Mouse (Mus musculus): Measurements from ENCODE around the gene Gm10964.
A peak's percentile ranks its signal among the peaks of the same experiment; 100 is the strongest.

Gene Gm10964

DNA sequence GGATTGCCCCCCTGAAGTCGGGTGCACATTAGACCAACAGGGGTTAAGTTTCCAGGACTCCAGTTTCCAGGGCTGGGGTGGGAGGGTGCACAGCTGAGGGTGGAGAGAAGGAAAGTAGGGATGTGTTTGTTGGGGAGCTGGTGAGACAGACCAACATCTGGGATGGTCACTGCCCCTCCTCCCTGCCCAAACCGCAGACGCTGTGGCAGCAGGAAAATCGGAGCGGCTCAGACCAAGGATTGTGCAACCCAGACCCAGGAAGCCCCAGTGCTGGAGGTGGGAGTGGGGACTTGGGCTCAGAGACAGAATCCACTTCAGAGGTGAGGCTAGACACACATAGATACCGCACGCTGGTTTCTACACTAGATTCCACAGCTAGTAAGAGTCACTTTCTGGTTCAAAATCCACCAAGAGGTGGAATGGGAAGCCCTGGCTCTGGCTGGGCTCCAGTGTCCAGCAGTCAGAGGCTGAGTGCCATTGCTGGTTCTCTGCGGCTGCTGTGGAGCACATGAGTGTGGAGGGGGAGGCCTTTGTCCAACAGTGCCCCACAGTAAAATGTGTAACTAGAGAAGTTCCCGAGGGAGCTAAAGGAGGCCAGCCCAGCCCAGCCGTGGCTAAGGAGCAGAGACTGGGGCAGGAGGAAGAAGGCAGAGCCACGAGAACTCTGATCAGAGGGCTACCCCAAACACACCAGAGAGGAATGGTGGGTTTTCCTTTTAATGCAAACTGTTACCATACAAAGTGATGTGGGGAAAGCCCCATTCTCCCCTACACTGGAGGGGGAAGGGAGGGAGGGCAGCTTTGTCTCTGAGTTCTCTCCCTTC is 4.3 kb upstream of the Gm10964 start:
- DNase-seq (ENCODE audit: low read depth in 1 of 2, low spot score in 2 of 2): no peak

DNA sequence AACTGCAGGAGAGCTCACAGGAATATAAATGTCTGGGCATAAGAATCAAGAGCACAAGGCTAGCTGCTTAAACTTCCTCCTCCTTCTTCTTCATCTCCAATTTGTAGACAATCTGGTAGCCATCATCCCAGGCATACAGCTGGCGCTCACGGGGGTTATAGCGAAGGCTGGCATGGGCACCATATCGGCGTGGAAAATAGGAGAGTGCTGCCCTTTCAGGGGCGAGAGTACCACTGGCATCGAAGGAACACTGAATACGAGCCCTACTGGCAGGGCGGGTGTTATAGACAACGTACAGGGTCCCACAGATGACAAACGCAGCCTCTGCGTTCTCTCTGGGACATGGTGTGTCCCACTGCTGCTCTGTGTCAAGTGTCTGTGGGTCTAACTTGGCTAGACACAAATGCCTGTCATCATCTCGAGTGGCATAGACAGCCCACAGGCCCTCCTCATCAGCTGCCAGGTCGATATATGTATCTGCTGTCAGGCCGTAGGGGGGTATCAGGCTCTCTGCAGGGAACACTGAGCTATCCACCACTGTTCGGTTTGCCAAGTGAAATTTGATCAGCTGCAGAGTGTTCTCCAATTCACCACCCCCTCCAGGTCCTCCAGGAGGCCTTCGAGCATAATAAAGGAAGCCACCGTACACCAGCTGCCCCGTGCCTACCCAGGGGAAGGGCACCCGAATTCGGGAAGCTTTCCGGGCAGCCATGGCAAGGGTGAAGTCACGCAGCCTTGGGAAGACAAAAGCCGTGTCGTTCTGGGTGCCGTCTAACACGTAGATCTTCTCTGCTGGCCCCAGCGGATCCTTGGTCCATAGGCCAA is 3.2 kb upstream of the Gm10964 start:
- DNase-seq (ENCODE audit: low read depth in 1 of 2, low spot score in 2 of 2): no peak

DNA sequence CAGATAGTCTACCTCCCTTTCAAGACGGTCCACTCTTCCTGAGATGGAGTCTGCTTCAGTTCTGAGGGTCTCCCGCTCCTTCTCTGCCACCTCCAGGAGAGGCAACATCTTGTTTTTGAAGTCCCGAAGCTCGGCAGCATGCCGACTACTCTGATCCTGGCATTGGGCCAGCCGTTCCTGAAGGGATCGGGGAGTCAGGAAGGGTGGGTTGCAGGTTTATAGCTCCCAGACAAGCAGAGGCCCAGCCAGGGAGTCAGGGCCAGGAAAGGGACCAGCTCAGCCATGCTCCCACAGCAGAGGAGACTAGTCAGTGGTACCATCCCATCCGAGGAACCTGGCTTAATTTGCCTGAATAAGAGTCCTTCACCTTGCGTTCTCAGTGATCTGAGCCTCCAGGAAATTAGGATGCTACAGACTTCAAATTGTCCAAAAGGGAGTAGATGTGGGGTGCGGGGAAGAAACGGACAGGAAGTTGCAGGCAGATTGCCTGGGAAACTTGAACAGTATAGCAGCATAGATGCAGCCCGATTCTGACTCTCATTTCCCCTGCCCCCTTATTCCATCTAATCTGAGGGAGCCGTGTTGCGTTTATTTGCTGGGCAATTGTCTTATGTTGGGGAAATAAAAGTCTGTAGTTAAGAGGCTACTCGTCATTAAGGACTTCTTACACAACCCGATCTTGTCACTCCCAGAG is 2.0 kb upstream of the Gm10964 start:
- DNase-seq (ENCODE audit: low read depth in 1 of 2, low spot score in 2 of 2): no peak

DNA sequence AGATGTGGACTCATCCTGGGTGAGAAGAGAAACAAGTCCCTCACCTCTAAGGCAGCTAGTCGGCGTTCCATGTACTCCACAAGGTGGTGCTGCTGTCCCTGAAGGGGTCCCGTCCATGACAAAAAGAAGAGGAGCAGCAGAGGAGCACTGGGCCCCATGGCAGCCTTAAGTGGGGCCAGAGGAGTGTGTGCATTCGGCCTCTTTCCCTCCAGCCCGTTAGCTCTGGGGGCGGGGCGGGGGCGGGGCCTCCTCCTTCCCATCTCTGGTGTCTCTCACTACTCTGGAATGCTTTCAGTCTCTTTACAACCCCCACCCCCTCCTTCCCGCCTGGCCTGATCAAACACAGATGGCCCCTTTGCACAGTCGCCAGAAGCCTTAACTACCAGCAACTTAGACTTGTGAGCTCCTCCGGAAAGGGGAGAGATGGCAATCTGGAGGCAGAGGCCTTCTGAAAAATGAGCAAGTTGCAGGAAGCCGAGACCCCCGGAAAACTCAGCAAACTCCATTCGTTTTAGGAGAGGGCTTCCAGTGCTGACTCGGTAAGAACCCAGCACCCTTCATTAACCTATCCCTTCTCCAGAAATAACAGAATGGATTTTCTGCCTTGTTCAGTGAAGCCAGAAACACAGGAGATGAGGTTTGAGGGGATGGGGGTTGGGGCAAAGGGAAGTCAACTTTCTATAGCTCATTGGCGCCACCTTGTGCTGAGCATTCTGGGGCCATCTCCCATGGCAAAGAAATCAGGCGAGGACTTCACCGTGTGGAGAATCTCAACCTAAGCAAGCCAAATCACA is 1.2 kb upstream of the Gm10964 start, which contains the start of gene Olfml3:
Gene Olfml3, minus strand, starts transcription at position 224 of the 794 bp plus-strand sequence.
- DNase-seq (ENCODE audit: low read depth in 1 of 2, low spot score in 2 of 2): peak; percentile 35 to 60

DNA sequence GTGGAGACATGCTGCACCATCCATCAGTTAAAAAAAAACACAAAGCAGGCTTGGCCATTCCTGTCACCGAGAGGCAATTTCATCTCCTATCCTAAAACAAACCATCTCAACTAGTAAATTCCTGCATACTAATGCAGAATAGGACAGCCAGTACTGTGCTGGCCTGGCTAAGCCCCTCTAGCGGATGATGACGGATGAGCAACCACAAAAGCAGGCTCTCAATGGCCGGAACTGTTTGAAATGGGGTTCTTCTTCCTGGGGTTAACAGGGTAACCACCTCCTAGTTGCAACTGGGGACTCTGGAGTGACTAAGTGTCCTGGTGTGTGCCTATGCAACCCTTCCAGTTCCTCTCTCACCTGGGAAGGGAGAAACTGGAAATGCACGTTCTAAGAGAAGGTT is 1.2 kb downstream of the Gm10964 start:
- no peak for DNase-seq (ENCODE audit: low read depth in 1 of 2, low spot score in 2 of 2)

DNA sequence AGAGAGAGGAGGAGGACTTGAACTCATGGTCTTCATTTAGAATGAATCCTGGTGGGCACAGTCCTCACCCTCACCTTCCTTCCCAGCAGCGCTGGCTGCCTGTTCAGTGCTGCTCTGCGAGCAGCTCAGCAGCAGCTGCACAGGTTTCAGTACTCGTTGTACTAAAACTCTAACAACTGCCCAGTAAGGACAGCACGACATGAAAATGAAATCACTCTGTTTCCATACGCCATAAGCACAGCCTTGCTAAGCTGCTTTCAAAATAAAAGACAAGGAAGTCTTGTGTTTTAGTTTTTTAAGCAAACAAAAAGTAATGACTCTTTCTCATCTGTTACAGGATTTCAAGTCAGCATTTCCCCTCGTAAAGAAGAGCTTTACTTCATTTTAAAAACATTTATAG is 4.0 kb downstream of the Gm10964 start:
- no peak for DNase-seq (ENCODE audit: low read depth in 1 of 2, low spot score in 2 of 2)

DNA sequence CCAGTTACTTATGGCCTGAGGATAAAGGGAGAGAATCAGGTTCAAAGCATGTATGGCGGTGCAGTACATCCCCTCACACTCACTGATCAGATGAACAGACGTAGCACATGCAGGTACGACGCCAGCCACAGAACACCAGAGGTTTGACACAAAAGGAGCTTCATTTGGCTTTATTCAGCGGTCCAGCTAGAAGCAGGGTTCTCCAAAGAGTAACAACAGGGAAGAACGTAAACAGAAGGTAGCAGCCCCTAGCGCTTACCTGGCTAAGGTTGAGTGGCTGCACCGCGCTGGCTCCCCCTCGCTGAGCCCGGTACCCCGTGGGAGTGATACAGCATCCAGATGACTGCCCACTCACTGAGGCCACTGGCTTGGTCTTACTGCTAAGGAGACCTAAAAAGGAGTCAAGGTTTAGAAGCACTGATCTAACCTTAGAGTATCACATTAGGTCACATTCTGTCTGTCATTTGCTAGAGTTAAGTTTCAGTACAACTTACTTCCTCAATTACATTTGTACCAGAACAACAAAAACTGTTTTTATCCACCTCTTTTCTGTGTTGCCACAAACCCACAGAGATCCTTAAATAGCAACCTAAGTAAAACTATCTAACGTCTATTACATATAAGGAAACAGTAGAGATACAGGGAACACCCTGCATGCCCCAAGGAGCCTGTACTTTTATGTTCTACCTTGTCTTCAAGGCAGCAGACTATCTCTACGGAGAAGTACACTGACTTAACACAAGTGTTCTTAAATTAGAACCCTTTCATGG is 6.0 kb downstream of the Gm10964 start:
- DNase-seq (ENCODE audit: low read depth in 1 of 2, low spot score in 2 of 2): no peak

DNA sequence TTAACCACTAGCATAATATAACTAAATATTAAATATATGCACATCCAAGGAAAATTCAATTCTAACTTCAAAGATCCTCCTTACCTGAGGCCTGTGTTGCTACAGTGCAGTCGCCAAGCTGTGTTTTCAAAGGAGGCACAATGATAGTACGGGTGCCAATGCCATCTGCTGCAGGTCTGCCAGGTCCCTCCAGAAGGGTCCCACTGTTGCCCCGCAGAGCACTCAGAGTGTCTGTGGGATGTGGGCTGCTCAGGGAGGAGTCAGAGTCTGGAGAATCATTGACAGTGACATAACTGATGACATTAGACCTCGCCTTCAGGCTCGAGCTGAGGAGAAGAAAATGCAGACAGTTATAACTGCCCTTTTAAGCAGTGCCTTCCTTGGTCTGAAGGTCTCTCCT is 7.5 kb downstream of the Gm10964 start:
- DNase-seq (ENCODE audit: low read depth in 1 of 2, low spot score in 2 of 2): no peak

DNA sequence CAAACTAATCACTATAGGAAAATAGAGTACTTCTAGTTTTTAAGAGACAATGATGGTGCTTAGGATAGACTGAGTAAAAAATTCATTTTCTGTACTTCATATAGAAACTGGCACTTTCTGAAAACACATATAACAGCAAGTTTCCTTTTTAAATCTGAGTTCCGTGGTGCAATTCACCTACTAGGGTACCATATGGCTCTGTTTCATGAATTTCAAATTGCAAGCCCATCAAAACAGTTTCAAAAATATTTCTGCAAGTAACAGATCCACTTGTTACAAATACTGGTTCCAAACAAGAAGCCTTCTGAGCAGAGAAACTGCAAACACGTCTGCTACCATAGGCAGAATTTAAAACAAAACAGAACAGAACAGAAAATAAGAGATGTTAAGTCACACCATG is 12.4 kb downstream of the Gm10964 start:
- DNase-seq (ENCODE audit: low read depth in 1 of 2, low spot score in 2 of 2): no peak

DNA sequence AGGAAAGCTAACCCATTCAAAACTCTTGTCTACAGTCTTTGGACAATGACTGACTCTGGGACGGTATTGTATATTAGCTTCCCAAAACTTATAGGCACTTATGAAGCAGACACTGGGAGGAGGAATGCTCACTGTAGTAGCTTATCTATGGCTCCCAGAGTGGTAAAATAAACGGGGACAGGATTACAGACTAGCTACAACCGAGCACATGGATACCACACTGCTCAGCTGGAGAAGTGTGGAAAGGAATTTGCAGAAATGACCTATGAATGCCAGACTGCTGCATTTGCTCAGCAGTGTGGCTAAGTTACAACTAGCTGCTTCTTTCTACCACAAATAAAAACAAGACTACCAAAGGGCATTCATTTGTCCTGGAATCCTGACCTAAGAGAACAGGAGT is 16.2 kb downstream of the Gm10964 start:
- no peak for DNase-seq (ENCODE audit: low read depth in 1 of 2, low spot score in 2 of 2)

DNA sequence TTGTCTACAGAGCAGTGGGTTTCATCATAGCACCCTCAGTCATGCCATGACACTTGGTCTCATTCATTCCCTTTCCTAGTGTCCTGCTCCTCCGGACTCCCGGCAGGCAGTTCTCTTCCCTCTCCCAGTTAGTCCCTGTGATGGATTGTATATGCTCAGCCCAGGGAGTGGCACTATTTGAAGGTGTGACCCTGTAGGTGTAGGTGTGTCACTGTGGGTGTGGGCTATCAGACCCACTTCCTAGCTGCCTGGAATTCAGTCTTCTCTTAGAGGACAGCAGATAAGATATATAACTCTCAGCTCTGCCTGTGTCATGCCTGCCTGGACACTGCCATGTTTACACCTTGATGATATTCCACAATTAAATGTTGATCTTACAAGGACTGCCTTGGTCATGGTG is 17.8 kb downstream of the Gm10964 start:
- DNase-seq (ENCODE audit: low read depth in 1 of 2, low spot score in 2 of 2): no peak

DNA sequence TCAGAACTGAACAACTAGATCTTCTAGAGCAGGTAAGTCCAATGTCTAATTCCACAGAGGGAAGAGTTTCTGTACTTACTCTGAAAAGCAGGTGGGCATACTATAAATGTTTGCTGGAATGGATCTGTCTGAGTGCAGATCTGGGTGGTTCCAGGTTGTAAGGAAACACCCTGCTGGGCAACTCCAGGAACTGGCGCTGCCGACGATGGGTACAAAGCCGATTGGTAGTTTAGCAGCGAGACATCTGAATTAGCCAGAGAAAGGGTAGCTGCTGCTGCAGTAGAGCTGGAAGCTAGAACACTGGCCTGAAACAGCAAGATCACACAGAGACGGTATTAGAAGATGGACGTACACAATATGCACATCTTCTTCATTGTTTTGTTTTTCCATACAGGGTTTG is 19.3 kb downstream of the Gm10964 start:
- DNase-seq (ENCODE audit: low read depth in 1 of 2, low spot score in 2 of 2): no peak

DNA sequence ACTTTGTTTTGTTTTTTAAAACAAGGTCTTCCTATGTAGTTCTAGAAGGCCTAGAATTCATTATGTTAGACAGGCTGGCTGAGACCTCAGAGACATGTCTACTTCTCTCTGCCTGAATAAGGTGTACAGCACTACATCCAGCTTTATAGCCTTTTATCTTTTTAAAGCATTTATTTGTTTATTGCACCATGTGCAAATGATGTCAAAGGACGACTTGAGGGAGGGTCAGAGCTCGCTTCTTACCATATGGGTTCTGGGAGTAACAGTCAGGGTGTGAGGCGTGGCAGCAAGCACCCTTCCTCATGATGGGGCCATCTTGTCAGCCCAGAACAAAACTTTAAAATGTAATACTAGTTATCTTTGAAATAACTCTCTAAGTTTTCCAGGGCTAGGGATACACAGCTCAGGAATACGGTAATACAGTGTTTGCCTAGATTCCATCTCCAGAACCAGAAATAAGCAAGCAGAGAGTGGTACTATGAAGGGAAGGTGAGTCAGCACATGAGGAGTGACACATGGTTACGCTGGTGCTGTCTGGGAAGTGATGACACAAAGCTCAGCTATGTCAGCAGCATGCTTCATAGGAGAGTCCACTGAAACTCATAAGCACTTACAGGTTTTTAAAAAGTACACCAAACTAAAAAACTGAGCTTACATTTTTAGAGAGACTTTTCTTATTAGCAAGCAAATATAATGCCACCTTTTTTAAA is 20.2 kb downstream of the Gm10964 start:
- no peak for DNase-seq (ENCODE audit: low read depth in 1 of 2, low spot score in 2 of 2)

DNA sequence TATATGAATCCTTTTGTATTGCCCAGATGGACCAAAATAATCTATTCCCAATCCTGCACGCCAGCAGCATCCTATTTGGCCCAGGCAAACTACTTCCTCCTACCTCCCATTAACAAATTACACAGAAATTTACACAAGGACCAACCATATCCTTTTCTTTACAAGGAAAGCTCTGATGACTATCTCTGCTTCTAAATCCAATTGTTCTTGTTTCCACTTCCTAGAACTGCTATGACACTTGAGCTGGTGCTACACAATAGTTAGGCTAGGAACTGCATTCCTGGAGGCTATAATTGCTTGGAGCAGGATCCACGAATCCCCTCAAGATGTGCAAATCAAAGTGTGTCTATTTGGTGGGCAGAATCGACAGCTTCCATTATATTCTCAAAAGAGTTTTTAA is 27.6 kb downstream of the Gm10964 start:
- DNase-seq (ENCODE audit: low read depth in 1 of 2, low spot score in 2 of 2): no peak

DNA sequence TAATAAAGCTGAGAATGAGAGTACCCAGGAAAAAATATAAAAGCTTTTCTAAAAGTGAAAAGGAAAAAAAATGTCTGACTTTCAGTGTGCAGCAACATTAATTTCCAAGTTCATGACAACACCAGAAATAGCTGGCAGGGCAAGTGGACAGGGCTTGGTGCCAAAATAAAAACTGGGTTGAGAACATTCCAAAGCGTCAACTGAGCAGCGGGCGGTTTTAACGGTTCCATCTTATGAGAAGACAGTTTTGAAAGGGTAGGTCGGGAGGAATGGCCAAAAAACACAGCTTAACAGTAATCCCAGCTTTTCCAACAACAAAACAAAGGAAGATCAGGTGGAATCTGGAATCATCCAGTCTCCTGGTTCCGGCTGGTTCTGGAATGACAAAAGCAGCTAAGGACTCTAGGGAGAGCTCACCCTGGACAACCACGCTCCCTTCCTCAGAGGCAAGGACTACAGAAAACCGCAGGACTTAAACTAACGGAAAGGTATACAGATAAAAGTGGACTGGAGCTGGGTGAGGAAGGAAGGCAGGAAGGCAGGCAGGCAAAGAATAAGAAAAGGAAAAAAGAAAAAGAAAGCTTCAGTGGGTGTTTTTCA is 32.5 kb downstream of the Gm10964 start:
- no peak for DNase-seq (ENCODE audit: low read depth in 1 of 2, low spot score in 2 of 2)

DNA sequence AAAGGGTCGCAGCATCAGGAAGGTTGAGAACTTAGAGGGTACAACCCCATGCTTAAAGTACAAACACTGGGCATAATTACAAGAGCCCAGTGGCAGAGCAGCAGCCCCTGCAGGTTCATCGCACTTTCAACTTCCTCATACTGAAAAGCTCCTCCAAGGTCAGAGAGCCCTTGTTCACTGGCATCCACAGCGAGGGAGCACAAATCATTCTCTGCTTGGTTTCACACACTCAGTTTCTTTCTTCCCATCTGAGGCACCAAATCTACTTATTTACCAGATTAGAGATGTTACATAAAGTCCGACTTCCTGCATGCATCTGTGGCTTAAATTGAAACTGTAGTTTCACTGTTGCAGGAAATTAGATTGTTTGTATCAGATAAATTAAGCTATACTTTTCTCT is 33.7 kb downstream of the Gm10964 start:
- DNase-seq (ENCODE audit: low read depth in 1 of 2, low spot score in 2 of 2): no peak

DNA sequence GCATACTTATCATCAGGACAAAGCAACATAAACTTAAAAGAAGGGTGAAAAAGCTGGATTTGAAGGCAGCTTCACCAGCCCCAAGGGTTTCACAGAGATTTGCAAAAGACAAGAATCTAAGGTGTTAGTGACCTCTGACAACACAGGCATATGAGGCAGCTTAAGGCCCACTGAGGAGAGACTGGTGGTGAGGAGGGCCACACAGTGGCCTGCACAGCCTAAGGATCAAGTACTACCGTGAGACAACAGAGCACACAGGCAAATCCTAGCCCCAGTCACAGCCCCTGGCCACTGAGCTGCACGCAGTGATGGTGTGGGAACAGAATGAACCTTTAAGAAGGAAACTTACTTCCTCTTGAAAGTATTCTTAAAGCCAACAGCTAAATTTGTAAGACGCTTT is 34.3 kb downstream of the Gm10964 start:
- no peak for DNase-seq (ENCODE audit: low read depth in 1 of 2, low spot score in 2 of 2)

DNA sequence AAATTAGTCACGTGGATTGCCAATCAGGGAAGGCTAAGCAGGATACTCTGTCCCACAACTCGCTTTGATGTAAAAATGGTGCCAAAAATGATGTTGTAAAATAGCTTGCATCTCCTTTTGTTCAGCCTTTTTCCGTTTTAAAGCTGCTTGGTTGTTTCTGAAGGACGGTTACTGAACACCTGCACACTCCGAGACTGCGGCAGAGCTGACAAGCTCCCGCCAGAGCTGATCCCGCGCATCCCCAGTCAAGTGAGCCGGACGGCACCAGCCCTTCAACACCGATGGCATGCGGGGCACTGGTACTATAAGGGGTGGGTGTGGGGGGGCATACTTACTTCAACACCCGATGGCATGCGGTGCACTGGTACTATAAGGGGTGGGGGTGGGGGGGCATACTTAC is 34.8 kb downstream of the Gm10964 start:
- no peak for DNase-seq (ENCODE audit: low read depth in 1 of 2, low spot score in 2 of 2)

DNA sequence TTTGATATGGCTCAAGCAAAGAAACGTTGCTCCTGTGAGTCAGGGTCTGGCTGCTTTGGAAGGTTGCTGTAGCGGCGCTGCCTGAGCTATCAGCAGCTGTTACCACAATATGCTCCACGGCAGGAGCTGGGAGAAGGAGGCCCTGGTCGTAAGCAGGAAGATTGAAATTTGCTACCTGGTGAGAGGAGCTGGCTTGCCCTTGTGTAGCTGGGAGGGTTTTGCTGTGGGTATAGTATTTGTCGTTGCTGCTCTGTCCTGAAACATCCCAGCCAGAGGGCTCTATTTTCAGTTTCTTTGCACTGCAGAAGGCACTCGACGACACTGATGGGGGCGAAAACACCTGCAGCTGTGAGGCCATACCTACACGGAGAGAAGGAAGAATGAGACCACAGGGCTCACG is 38.8 kb downstream of the Gm10964 start:
- DNase-seq (ENCODE audit: low read depth in 1 of 2, low spot score in 2 of 2): no peak

Data from monocyte, adult 2 months (primary cell).